ENCODE assay signal across 11 mouse cellular contexts in the genomic region with DNA sequence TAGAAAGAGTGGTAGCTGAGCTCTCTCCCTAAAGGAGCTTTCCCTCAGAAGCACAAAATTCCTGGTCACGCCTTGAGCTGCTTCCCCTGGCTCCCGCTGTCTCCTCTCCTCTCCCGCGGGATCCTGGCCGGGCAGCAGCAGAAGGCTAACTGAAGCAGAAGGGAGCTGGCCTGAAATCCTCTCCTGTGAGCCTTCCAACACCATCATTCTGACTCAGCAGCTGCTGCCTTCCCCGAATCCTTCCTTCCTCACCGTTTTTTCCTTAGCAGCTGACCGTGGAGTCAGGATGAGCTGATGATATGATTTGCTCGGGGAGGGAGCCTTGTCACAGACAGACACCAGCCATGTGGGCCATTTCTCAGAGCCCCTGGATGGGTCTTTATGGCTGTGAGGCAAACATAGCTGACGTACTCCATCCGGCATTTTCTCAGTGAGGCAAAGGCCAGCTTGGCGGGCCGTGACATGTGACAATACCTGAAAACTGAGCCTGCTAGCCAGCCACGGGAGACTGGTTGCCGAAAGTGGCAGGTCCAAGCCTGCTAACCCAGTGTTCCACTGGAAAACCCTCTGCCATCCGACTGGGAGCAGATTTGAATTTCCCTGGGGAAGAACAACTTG. TPM values are rescaled to one million over a fixed set of nuclear protein-coding genes. Genes with fewer than 3 reads are reported as not detected.
DNase-seq lines count a peak whose midpoint lies in the region; ATAC-seq and TF ChIP-seq lines count a peak whose summit lies in the region.
"Had no signal": no experiment of that assay in that cellular context is flagged by ENCODE, and none has a peak within 500 bp of the region (broad histone marks: within the 10 kb centered on the region; RNA-seq: fewer than 3 reads in every experiment).

No protein-coding gene starts in this region.

- TF ChIP-seq EP300 in heart, adult 2 months (IDR thresholded peaks at IDR 0.05; ENCODE audit: insufficient read depth, low read depth, low read length): no peak

- ATAC-seq in frontal cortex, adult (ENCODE audit: low TSS enrichment): peak; percentile 82
- ATAC-seq in midbrain, embryonic 12.5 days (ENCODE audit: low FRiP score, low read depth): no peak
- ATAC-seq in midbrain, embryonic 14.5 days (ENCODE audit: low FRiP score, low TSS enrichment): no peak
- no peak for ATAC-seq in stomach, embryonic 16.5 days (ENCODE audit: insufficient read depth, low FRiP score)
- no peak for ATAC-seq in inflammation-experienced regulatory T-cells, adult 6 months

- H3K27ac ChIP-seq in midbrain, embryonic 12.5 days (replicated peaks): no peak overlapping the region
- no peak overlapping the region for H3K27ac ChIP-seq in midbrain, embryonic 14.5 days (replicated peaks; ENCODE audit: low read depth, low read length)
- H3K27ac ChIP-seq in heart, adult 2 months: peak overlapping the region; percentile 38; the same call in 1 of the 2 replicates
- H3K27ac ChIP-seq in stomach, embryonic 16.5 days (ENCODE audit: low read length): peak overlapping the region; percentile 36
- H3K27ac ChIP-seq: limb, embryonic 12.5 days had no signal

- H3K9me3 ChIP-seq in midbrain, embryonic 12.5 days: no peaks in the 10 kb centered on the region
- no peaks in the 10 kb centered on the region for H3K9me3 ChIP-seq in midbrain, embryonic 14.5 days (ENCODE audit: control insufficient read depth, low read length)
- no peaks in the 10 kb centered on the region for H3K9me3 ChIP-seq in stomach, embryonic 16.5 days (replicated peaks; ENCODE audit: control insufficient read depth, low read length)
- H3K9me3 ChIP-seq: limb, embryonic 12.5 days had no signal

- 0 out of 2 replicates have a peak overlapping the region, but pooled peaks have one; percentile 24 for H3K9ac ChIP-seq in midbrain, embryonic 12.5 days (replicated peaks)
- no peak overlapping the region for H3K9ac ChIP-seq in midbrain, embryonic 14.5 days (replicated peaks; ENCODE audit: low read length)
- no peak overlapping the region for H3K9ac ChIP-seq in heart, adult 2 months (ENCODE audit: low read depth, low read length)
- 0 out of 2 replicates have a peak overlapping the region, but pooled peaks have one; percentile 18 for H3K9ac ChIP-seq in stomach, embryonic 16.5 days (ENCODE audit: low read length)
- H3K9ac ChIP-seq: limb, embryonic 12.5 days had no signal

- no peak for TF ChIP-seq POLR2A in heart, adult 2 months (IDR thresholded peaks at IDR 0.05; ENCODE audit: insufficient read depth, low read depth, low read length)

- H3K79me2 ChIP-seq in heart, adult 2 months (replicated peaks; ENCODE audit: control insufficient read depth, insufficient read depth, low read length): no peaks in the 10 kb centered on the region

- H3K4me3 ChIP-seq in midbrain, embryonic 12.5 days: no peak overlapping the region
- no peak overlapping the region for H3K4me3 ChIP-seq in midbrain, embryonic 14.5 days (replicated peaks; ENCODE audit: low read depth, low read length)
- no peak overlapping the region for H3K4me3 ChIP-seq in heart, adult 2 months
- no peak overlapping the region for H3K4me3 ChIP-seq in stomach, embryonic 16.5 days (replicated peaks; ENCODE audit: low read length)
- H3K4me3 ChIP-seq: limb, embryonic 12.5 days had no signal

- H3K36me3 ChIP-seq in midbrain, embryonic 12.5 days: no peaks in the 10 kb centered on the region
- no peaks in the 10 kb centered on the region for H3K36me3 ChIP-seq in midbrain, embryonic 14.5 days (ENCODE audit: control insufficient read depth, insufficient read depth, low read length)
- no peaks in the 10 kb centered on the region for H3K36me3 ChIP-seq in heart, adult 2 months (ENCODE audit: control insufficient read depth, insufficient read depth, low read length)
- no peaks in the 10 kb centered on the region for H3K36me3 ChIP-seq in stomach, embryonic 16.5 days (ENCODE audit: control insufficient read depth, insufficient read depth, low read length)
- H3K36me3 ChIP-seq: limb, embryonic 12.5 days had no signal

- peaks cover 10% of the 10 kb centered on the region for H3K27me3 ChIP-seq in midbrain, embryonic 12.5 days
- H3K27me3 ChIP-seq in midbrain, embryonic 14.5 days (ENCODE audit: control insufficient read depth, insufficient read depth, low read length): no peaks in the 10 kb centered on the region
- H3K27me3 ChIP-seq in heart, adult 2 months (ENCODE audit: control insufficient read depth, insufficient read depth, low read length): no peaks in the 10 kb centered on the region
- H3K27me3 ChIP-seq in stomach, embryonic 16.5 days (ENCODE audit: control insufficient read depth, insufficient read depth, low read length): no peaks in the 10 kb centered on the region
- H3K27me3 ChIP-seq: limb, embryonic 12.5 days had no signal

- intact Hi-C loops in heart, adult 2 months (cut with DNase I): no loop called here

- H3K4me1 ChIP-seq in midbrain, embryonic 12.5 days: peaks cover 18% of the 10 kb centered on the region
- H3K4me1 ChIP-seq in midbrain, embryonic 14.5 days (ENCODE audit: control insufficient read depth, insufficient read depth, low read length): no peaks in the 10 kb centered on the region
- H3K4me1 ChIP-seq in heart, adult 2 months (ENCODE audit: control insufficient read depth, insufficient read depth, low read length): peaks cover 3% of the 10 kb centered on the region; the same call in 1 of the 2 replicates
- peaks cover 39% of the 10 kb centered on the region for H3K4me1 ChIP-seq in stomach, embryonic 16.5 days (ENCODE audit: control insufficient read depth, insufficient read depth, low read length)

- DNase-seq in frontal cortex, postnatal 14 days (ENCODE audit: low spot score in 2 of 2): no peak
- DNase-seq in midbrain, embryonic 14.5 days: no peak
- DNase-seq in heart, adult 2 months: peak; percentile 58 to 69
- no peak for DNase-seq in layer of hippocampus, adult 18-20 months (ENCODE audit: low spot score in 2 of 2)

- no peak overlapping the region for H3K4me2 ChIP-seq in midbrain, embryonic 12.5 days (replicated peaks)
- H3K4me2 ChIP-seq in midbrain, embryonic 14.5 days (ENCODE audit: low read length): no peak overlapping the region
- no peak overlapping the region for H3K4me2 ChIP-seq in stomach, embryonic 16.5 days (ENCODE audit: low read depth, low read length)
- H3K4me2 ChIP-seq: limb, embryonic 12.5 days had no signal

- 68% methylated on average over 16 of the region's 16 CpGs for WGBS in midbrain, embryonic 12.5 days
- WGBS in midbrain, embryonic 14.5 days: 62% methylated on average over 16 of the region's 16 CpGs
- 69% methylated on average over 16 of the region's 16 CpGs for WGBS in heart, adult 2 months
- WGBS in stomach, embryonic 16.5 days: 46% methylated on average over 16 of the region's 16 CpGs

- TF ChIP-seq CTCF in heart, adult 2 months (IDR thresholded peaks at IDR 0.05): no peak

RNA-seq across cellular contexts. Expression of a gene that starts 6.8 kb away (rescaled TPM):
- polyA plus RNA-seq in midbrain, embryonic 12.5 days (2016; fragmentation: Nextera tagmentation; extraction: Ambion mirVana): 18.1 and 20.2 TPM in 2 replicates
- 16.4 and 21.7 TPM in 2 replicates for polyA plus RNA-seq in midbrain, embryonic 14.5 days (2014; fragmentation: Nextera tagmentation; extraction: Ambion mirVana)
- 10 to 100 TPM; 30.8 to 30.9 TPM for total RNA-seq in heart, adult 2 months (2021)
- 12.7 and 21.1 TPM in 2 replicates for polyA plus RNA-seq in heart, adult 2 months (2012; rRNA removed)
- polyA plus RNA-seq in stomach, embryonic 16.5 days (2015; fragmentation: Nextera tagmentation; extraction: Ambion mirVana): 28.8 and 32.8 TPM in 2 replicates
- 10 to 100 TPM; 55.5 to 59.9 TPM for total RNA-seq in layer of hippocampus, adult 18-20 months (2021)
- 10 to 100 TPM; 57.3 to 78.9 (median 61.4) TPM for polyA plus RNA-seq in inflammation-experienced regulatory T-cells, adult 6 months (2017; shearing (Covaris generic))

RNA-seq across cellular contexts. Expression of a gene that starts 57.8 kb away (rescaled TPM):
- not detected in 2 replicates for polyA plus RNA-seq in midbrain, embryonic 12.5 days (2016; fragmentation: Nextera tagmentation; extraction: Ambion mirVana)
- polyA plus RNA-seq in midbrain, embryonic 14.5 days (2014; fragmentation: Nextera tagmentation; extraction: Ambion mirVana): not detected in 2 replicates
- total RNA-seq in heart, adult 2 months (2021): not detected
- not detected in 2 replicates for polyA plus RNA-seq in heart, adult 2 months (2012; rRNA removed)
- polyA plus RNA-seq in stomach, embryonic 16.5 days (2015; fragmentation: Nextera tagmentation; extraction: Ambion mirVana): not detected in 2 replicates
- not detected for total RNA-seq in layer of hippocampus, adult 18-20 months (2021)
- under 1 TPM; 0.28 to 0.39 (median 0.36) TPM for polyA plus RNA-seq in inflammation-experienced regulatory T-cells, adult 6 months (2017; shearing (Covaris generic))
- polyA plus RNA-seq: embryonic facial prominence, embryonic 11.5 days; heart, embryonic 14.5 days; limb, embryonic 12.5 days had no signal

RNA-seq across cellular contexts. Expression of a gene that starts 58.0 kb away (rescaled TPM):
- 3.8 and 4.3 TPM in 2 replicates for polyA plus RNA-seq in midbrain, embryonic 12.5 days (2016; fragmentation: Nextera tagmentation; extraction: Ambion mirVana)
- polyA plus RNA-seq in midbrain, embryonic 14.5 days (2014; fragmentation: Nextera tagmentation; extraction: Ambion mirVana): 9.7 and 12.4 TPM in 2 replicates
- under 1 TPM in 1 of 2 experiments, not detected in 1; 0.09 TPM for total RNA-seq in heart, adult 2 months (2021)
- polyA plus RNA-seq in heart, adult 2 months (2012; rRNA removed): 0.21 and 0.32 TPM in 2 replicates
- polyA plus RNA-seq in stomach, embryonic 16.5 days (2015; fragmentation: Nextera tagmentation; extraction: Ambion mirVana): 2.1 and 2.3 TPM in 2 replicates
- 10 to 100 TPM; 12.3 to 14.1 TPM for total RNA-seq in layer of hippocampus, adult 18-20 months (2021)
- polyA plus RNA-seq in inflammation-experienced regulatory T-cells, adult 6 months (2017; shearing (Covaris generic)): 1 to 10 TPM; 4.2 to 6.6 (median 4.9) TPM

Comparison
In these comparisons a context has a peak if more than half of its experiments do, and no peak if none do; other contexts are left out.
1. H3K9ac ChIP-seq: peak in midbrain, embryonic 12.5 days (single experiment) and stomach, embryonic 16.5 days (single experiment); none in midbrain, embryonic 14.5 days (single experiment) and heart, adult 2 months (single experiment).
2. DNase-seq: peak in heart, adult 2 months (2 of 2); none in frontal cortex, postnatal 14 days (0 of 2), midbrain, embryonic 14.5 days (single experiment) and layer of hippocampus, adult 18-20 months (0 of 2).
3. H3K27ac ChIP-seq: peak in heart, adult 2 months (single experiment) and stomach, embryonic 16.5 days (single experiment); none in midbrain, embryonic 12.5 days (single experiment) and midbrain, embryonic 14.5 days (single experiment).